34 mouse cellular contexts compared by ENCODE assay signal in genomic region chr12:85967812-85968211, GRCm38 (mm10).
"Had no signal": no experiment of that assay in that cellular context is flagged by ENCODE, and none has a peak within 500 bp of the region (broad histone marks: within the 10 kb centered on the region; RNA-seq: fewer than 3 reads in every experiment).

No protein-coding gene starts in this region.

- ATAC-seq: hindbrain, embryonic 16.5 days; hindbrain, postnatal 0 days; intestine, embryonic 15.5 days; intestine, embryonic 16.5 days; intestine, postnatal 0 days had no signal

- DNase-seq: heart, postnatal 10 days; heart, postnatal 14 days; heart, postnatal 36 days; heart, postnatal 4 days; kidney, adult 11 months; kidney, adult 18-20 months; kidney, adult 2 months; kidney, adult 8-10 months; kidney, adult 9 months; kidney, postnatal 10 days; kidney, postnatal 14 days; kidney, postnatal 25 days; kidney, postnatal 36 days; kidney, postnatal 4 days; layer of hippocampus, adult 9-11 months; layer of hippocampus, postnatal 36 days had no signal

- H3K9ac ChIP-seq: heart, embryonic 13.5 days; heart, embryonic 15.5 days; hindbrain, embryonic 12.5 days; hindbrain, embryonic 13.5 days; hindbrain, embryonic 14.5 days; hindbrain, embryonic 15.5 days; intestine, embryonic 15.5 days; kidney, embryonic 15.5 days had no signal

- H3K36me3 ChIP-seq: heart, embryonic 13.5 days; heart, embryonic 15.5 days; hindbrain, embryonic 15.5 days; intestine, embryonic 15.5 days; kidney, embryonic 15.5 days had no signal

- H3K4me3 ChIP-seq: heart, embryonic 10.5 days; heart, embryonic 13.5 days; heart, embryonic 15.5 days; hindbrain, embryonic 10.5 days; hindbrain, embryonic 12.5 days; hindbrain, embryonic 13.5 days; hindbrain, embryonic 15.5 days; intestine, embryonic 15.5 days; kidney, embryonic 15.5 days; layer of hippocampus, adult 2 months; left cerebral cortex, adult 2 months had no signal

- H3K4me1 ChIP-seq: hindbrain, embryonic 10.5 days; hindbrain, embryonic 13.5 days had no signal

- H3K4me2 ChIP-seq: heart, embryonic 11.5 days; heart, embryonic 13.5 days; heart, embryonic 15.5 days; hindbrain, embryonic 12.5 days; hindbrain, embryonic 13.5 days; hindbrain, embryonic 14.5 days; hindbrain, embryonic 15.5 days; intestine, embryonic 15.5 days; kidney, embryonic 15.5 days had no signal

- H3K9me3 ChIP-seq: heart, embryonic 10.5 days; heart, embryonic 13.5 days; heart, embryonic 15.5 days; hindbrain, embryonic 10.5 days; hindbrain, embryonic 12.5 days; hindbrain, embryonic 13.5 days; hindbrain, embryonic 15.5 days; intestine, embryonic 15.5 days; kidney, embryonic 15.5 days had no signal

- H3K27ac ChIP-seq: heart, embryonic 10.5 days; heart, embryonic 13.5 days; heart, embryonic 15.5 days; hindbrain, embryonic 12.5 days; hindbrain, embryonic 13.5 days; hindbrain, embryonic 14.5 days; hindbrain, embryonic 15.5 days; hindbrain, postnatal 0 days; intestine, embryonic 15.5 days; kidney, embryonic 15.5 days; kidney, postnatal 0 days; layer of hippocampus, adult 2 months; left cerebral cortex, adult 2 months had no signal

- H3K27me3 ChIP-seq: heart, embryonic 13.5 days; heart, embryonic 15.5 days; hindbrain, embryonic 12.5 days; hindbrain, embryonic 13.5 days; hindbrain, embryonic 15.5 days; intestine, embryonic 15.5 days; kidney, embryonic 15.5 days had no signal
